Mouse (Mus musculus): ENCODE data around the gene Ust.
A peak's percentile ranks its signal among the peaks of the same experiment; 100 is the strongest.
"Not testable (repeated sequence)": the region's sequence is repeated elsewhere in the genome, so short reads cannot be mapped to it uniquely, and the experiment has no call there.

Ust gene

GRCm38 (mm10) chr10:8518141-8519013, at the start of gene Ust:
Gene Ust (minus strand): TSS chr10:8518825.
- peak; percentile 84 to 91 for DNase-seq

- DNase-seq: peak; percentile 39 to 48
Observed at GRCm38 (mm10) chr10:8561366-8561765, 42.7 kb upstream of the Ust start.

GRCm38 (mm10) chr10:8559566-8559965, 40.9 kb upstream of the Ust start:
- not testable (repeated sequence) for DNase-seq

DNA sequence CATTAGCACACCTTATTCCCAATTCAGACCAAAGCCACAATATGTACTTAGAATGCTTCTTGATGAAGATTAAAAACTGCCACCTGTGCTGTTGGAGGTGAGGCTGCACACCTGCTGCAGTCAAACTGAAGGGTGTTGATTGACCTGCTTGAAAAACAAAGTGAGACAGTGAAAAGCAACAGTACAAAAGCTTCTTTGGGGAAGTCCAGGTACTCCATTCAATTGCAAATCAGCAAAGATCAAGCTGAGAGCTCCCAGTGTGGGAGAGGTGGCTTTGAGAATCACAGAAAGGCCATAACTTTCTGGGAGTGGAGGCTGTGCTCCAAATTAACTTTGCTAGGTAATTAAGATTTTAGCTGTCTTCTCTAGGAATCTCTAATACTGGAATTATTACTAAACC, 33.6 kb upstream of the Ust start:
- DNase-seq: not testable (repeated sequence)

- DNase-seq: not testable (repeated sequence)
Observed at GRCm38 (mm10) chr10:8551601-8552000, 33.0 kb upstream of the Ust start.

DNA sequence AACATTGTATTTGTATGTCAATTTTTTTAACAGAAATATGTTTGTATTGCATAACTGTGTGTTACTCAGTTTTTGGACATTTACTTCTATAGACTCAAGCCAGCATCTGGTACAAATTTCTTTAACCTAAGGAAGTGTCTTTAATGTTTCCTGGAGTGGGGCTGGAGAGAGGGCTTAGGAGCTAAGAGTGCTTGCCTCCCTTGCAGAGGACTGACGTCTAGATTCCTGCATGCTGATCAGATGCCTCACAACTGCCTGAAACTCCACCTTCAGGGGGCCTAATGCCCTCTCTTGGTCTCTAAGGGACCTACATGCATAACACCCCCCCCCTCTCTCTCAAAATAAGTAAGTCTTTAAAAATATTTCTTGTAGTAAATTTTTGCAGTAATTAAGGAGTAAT, 22.9 kb upstream of the Ust start:
- DNase-seq: no peak

- DNase-seq: no peak
Observed at GRCm38 (mm10) chr10:8535445-8535844, 16.8 kb upstream of the Ust start.

DNA sequence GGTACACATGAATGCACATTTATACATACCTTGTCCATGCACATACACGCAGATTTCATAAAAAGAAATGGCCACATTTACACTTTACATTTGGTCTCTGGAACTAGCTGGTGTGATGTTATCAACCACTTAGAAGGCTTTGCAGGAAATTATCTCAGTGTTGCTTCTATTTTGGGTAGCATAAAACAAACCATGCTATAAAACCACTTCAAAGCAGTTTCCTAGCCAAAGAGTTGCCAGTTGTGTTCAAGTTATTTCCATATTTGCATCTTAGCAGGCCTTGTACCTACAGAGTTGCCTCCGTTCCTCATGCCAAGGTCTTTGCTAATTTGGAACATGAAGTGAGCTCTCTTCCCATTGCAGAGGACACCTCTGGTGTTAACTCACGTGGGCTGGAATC, 13.0 kb upstream of the Ust start:
- no peak for DNase-seq

GRCm38 (mm10) chr10:8530505-8531051, 12.0 kb upstream of the Ust start:
- DNase-seq: no peak

DNA sequence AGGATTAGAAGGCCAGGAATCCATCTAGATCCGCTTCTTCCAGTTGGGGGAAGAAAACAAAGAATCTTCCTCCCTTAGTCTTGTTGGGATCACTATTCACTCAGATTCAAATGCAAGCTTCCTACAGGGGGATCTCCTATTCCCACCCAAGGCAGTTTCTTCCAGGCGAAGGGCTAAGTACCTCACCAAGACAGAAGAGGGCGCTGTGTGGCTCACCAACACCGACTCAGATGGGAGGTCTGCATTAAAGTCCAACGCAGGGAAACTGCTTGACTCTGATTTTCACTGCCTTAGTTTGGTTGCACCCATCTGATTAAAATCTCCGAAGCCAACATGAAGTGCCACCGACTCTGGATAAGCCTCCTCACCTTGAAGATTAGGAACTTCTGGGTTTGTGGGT, 10.5 kb upstream of the Ust start:
- peak; percentile 56 to 57 for DNase-seq

GRCm38 (mm10) chr10:8525354-8525753, 6.7 kb upstream of the Ust start:
- DNase-seq: no peak

DNA sequence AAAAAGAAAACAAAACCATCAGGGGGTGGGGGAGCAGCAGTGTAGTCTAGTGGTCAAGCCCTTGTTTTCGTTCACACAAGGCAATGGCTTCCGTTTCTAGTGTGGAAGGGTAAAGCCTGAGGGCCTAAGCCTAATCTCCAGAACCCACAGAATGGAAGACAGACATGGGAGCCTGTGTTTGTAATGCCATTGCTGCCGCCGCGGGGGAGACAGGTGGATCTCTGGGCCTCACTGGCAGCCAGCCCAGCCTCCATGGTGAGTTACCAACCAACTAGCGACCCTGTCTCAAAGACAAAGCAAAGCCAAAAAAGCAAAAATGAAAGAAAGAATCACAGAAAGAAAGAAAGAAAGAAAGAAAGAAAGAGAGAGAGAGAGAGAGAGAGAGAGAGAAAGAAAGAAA, 2.9 kb upstream of the Ust start:
- no peak for DNase-seq

GRCm38 (mm10) chr10:8520766-8521395, 2.3 kb upstream of the Ust start:
- no peak for DNase-seq

DNA sequence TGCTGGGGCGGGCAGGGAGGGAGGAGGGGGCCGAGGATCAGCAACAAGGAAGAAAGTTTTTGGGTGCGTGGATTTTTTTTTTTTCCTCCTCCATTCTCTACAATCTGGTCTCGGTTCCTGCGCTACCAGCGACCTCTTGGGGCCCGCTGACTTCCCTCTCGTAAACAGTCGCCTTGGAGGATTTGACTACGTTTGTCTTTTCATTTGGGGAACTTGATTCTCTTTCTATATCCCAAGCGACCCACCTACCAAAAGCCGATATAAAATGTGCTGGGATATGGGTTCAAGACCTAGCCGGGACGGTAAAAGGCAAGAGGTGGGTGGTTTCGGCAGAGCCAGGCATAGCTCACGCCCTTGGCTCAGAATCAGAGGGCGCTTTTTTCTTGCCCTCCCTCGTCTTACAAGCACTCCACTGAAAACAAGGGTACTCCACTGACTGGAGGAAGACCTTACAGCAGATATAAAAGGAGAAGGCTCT, 428 bp upstream of the Ust start:
- no peak for DNase-seq

DNA sequence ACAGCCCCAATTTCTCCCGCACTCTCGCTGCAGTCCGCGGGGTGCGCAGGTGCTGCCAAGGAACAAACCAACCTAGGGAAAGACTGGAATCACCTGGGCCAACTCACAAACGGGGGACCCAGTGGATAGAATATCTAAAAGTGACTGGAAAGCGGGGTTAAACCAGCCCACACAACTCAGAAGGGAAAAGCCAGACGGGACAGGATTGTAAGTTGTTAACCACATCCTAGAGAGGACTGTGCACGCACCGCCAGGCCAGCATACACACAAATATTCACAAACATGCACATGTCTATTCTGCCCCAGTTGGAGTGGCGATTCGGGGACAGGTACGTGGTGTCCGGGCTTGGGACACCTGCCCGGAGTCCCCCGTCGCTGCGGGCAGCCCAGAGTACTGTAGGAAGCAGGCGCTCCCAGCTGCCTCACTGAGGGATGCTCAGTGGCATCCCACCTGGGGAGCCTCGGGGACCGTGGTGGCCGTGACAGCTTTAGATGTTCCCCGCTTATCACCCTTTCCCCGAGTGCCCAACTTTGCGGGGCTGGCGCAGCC, 959 bp downstream of the Ust start:
- DNase-seq: peak in 1 of 2 experiments; percentile 14

- peak; percentile 19 to 39 for DNase-seq
Observed at GRCm38 (mm10) chr10:8516916-8517524, 1.6 kb downstream of the Ust start.

DNA sequence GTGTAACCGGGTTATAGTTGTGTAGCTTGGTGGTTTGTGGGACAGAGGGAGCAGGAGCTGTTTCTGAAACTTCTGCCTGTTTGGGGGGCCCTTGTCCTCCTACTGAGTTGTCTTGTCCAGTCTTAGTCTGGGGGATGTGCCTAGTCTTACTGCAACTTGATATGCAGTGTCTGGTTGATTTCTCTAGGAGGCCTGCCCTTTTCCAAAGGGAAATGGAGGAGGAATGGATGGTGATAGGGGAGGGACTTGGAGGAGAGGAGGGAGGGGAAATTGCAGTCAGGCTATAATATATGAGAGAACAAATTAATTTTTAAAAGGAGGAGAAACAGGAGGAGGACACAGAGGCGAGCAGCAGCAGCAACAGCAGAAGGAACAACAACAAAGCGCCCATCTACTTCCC, 4.9 kb downstream of the Ust start:
- DNase-seq: no peak

DNA sequence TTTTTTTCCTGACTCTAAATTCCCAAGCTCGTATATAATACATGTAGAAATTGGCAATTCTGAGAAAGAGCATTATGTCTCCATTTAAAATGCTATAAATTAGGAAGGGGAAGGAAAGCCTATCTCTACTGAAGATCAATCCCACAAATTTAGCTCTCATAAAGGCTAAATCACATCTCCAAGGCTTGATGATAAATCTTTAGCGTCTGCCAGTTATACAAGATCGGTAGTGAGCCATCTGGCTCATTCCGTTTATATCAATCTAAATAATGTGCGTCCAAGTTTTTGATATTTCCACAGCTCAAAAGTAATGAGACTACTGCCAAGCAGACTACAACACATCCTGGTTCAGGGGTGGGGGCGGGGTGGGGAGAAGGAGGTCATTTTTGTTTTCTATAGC, 6.4 kb downstream of the Ust start:
- DNase-seq: no peak

GRCm38 (mm10) chr10:8511760-8512159, 6.9 kb downstream of the Ust start:
- no peak for DNase-seq

DNA sequence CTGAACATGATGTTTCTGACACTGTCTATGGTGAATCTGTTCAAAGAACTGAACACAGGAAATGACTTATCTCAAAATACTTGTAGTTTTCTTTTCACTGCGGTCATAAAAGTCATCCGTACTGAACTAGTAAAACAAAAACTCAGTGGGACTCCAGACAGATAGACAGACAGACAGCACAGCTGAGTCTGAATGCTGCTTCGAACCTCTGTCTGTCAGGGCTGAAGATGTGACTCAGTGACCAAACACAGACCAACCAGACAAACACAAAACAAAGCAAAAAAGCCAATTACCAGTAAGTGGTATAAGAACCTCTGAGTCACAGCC, 12.4 kb downstream of the Ust start:
- DNase-seq: no peak

GRCm38 (mm10) chr10:8505346-8506246, 13.0 kb downstream of the Ust start:
- no peak for DNase-seq

DNA sequence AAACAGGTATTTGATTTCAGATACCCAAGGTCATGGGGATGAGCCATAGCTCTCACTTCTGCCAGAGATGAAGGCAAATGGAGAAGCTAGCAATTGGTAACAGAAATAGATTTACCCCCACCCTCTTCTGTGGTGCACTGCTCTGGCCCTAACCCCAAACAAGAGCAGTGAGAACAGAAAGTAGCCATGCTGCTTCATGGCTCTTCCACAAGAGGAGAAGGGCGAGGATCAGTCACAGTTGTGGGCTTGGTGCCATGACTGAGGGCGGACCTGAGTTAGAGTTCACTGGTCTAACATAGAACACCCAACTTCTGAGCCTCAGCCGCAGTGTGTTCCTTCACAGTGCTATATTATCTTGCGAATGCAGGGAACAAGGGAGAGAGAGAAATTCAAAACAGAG, 13.8 kb downstream of the Ust start:
- DNase-seq: no peak

Measured in kidney, postnatal 4 days (tissue).